Mouse (Mus musculus): ENCODE measurements around the gene Nhs.

The Nhs gene

GRCm38 (mm10) chrX:162020039-162020566 lies 139.4 kb downstream of the Nhs start:
- no peak for DNase-seq (ENCODE audit: low read depth)

GRCm38 (mm10) chrX:162017471-162017870 lies 142.1 kb downstream of the Nhs start:
- DNase-seq (ENCODE audit: low read depth) = no peak

- no peak for DNase-seq (ENCODE audit: low read depth)
These were observed 147.0 kb downstream of the Nhs start for GRCm38 (mm10) chrX:162012570-162012969.

- no peak for DNase-seq (ENCODE audit: low read depth)
These were observed 149.7 kb downstream of the Nhs start for GRCm38 (mm10) chrX:162009876-162010275.

- DNase-seq (ENCODE audit: low read depth) = no peak
These were observed 155.7 kb downstream of the Nhs start for GRCm38 (mm10) chrX:162003818-162004217.

GRCm38 (mm10) chrX:161998876-161999275 lies 160.7 kb downstream of the Nhs start:
- DNase-seq (ENCODE audit: low read depth) = no peak

- no peak for DNase-seq (ENCODE audit: low read depth)
These were observed 162.2 kb downstream of the Nhs start for GRCm38 (mm10) chrX:161997170-161997795.

GRCm38 (mm10) chrX:161990171-161990570 lies 169.4 kb downstream of the Nhs start:
- no peak for DNase-seq (ENCODE audit: low read depth)

- no peak for DNase-seq (ENCODE audit: low read depth)
These were observed 174.6 kb downstream of the Nhs start for GRCm38 (mm10) chrX:161984961-161985360.

GRCm38 (mm10) chrX:161981399-161981798 lies 178.1 kb downstream of the Nhs start:
- DNase-seq (ENCODE audit: low read depth) = no peak

- DNase-seq (ENCODE audit: low read depth) = no peak
These were observed 179.6 kb downstream of the Nhs start for GRCm38 (mm10) chrX:161979946-161980345.

GRCm38 (mm10) chrX:161977236-161977841 lies 182.2 kb downstream of the Nhs start:
- no peak for DNase-seq (ENCODE audit: low read depth)

- DNase-seq (ENCODE audit: low read depth) = no peak
These were observed 183.2 kb downstream of the Nhs start for GRCm38 (mm10) chrX:161976376-161976775.

GRCm38 (mm10) chrX:161973572-161973971 lies 186.0 kb downstream of the Nhs start:
- no peak for DNase-seq (ENCODE audit: low read depth)

- no peak for DNase-seq (ENCODE audit: low read depth)
These were observed 186.8 kb downstream of the Nhs start for GRCm38 (mm10) chrX:161972723-161973122.

- DNase-seq (ENCODE audit: low read depth) = no peak
These were observed 187.5 kb downstream of the Nhs start for GRCm38 (mm10) chrX:161971961-161972502.

- DNase-seq (ENCODE audit: low read depth) = no peak
These were observed 188.4 kb downstream of the Nhs start for GRCm38 (mm10) chrX:161971131-161971530.

GRCm38 (mm10) chrX:161967692-161968091 lies 191.8 kb downstream of the Nhs start:
- no peak for DNase-seq (ENCODE audit: low read depth)

- DNase-seq (ENCODE audit: low read depth) = no peak
These were observed 196.2 kb downstream of the Nhs start for GRCm38 (mm10) chrX:161963372-161963771.

- no peak for DNase-seq (ENCODE audit: low read depth)
These were observed 196.7 kb downstream of the Nhs start for GRCm38 (mm10) chrX:161962855-161963254.

- DNase-seq (ENCODE audit: low read depth) = no peak
These were observed 197.8 kb downstream of the Nhs start for GRCm38 (mm10) chrX:161961756-161962155.

GRCm38 (mm10) chrX:161961176-161961575 lies 198.4 kb downstream of the Nhs start:
- DNase-seq (ENCODE audit: low read depth) = no peak

GRCm38 (mm10) chrX:161952356-161952755 lies 207.2 kb downstream of the Nhs start:
- DNase-seq (ENCODE audit: low read depth) = no peak

Data from naive thymus-derived CD4-positive, alpha-beta T cell, adult 2 months (primary cell).